Mouse (Mus musculus) embryo, embryonic 10 days (tissue): ENCODE results near the gene Anxa1.

ENCODE experiments used
- DNase-seq: peaks from one replicate; pipeline ENCODE4 v3.0.0-alpha.2; 2015; ENCODE audit warnings: low spot score

Gene Anxa1

GRCm38 (mm10) chr19:20381207-20381752 is 9.5 kb downstream of the Anxa1 start:
- no peak for DNase-seq

DNA sequence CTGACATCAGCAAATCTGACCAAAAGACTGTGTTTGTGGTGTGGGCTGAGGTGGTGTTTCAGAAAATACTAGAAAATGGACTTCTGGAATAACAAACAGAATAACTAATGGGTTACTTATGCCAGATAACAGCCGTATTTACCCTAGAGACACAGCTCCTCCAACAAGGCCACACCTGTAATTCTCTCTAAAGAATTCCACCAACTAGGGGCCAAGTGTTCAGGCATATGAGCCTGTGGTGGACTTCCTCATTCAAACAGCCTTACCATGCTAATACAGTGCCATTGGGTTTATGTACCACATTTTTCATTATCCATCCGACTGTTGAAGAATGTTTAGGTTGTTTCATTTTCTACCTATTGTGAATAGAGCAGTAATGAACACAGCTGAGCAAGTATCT is 20.6 kb downstream of the Anxa1 start:
- DNase-seq = no peak

DNA sequence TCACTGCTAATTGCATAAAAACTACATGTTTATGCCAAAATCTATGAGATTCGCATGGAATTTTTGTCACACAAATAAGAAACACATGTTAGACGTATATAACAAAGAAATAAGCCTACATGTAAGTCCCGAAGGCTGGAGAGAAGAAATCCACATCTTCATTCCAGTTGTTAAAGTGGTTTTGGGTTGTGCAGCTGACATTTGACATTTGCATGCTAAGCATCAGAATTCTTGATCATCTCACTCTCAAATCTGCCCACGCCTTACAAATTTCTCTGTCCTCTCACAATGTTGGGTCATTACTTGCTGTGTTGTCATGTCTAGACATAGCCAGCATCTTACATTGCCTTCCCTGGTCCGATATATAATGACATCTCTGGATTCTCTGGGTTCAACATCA is 24.2 kb downstream of the Anxa1 start:
- DNase-seq = no peak

GRCm38 (mm10) chr19:20366010-20366409 is 24.7 kb downstream of the Anxa1 start:
- DNase-seq = no peak

DNA sequence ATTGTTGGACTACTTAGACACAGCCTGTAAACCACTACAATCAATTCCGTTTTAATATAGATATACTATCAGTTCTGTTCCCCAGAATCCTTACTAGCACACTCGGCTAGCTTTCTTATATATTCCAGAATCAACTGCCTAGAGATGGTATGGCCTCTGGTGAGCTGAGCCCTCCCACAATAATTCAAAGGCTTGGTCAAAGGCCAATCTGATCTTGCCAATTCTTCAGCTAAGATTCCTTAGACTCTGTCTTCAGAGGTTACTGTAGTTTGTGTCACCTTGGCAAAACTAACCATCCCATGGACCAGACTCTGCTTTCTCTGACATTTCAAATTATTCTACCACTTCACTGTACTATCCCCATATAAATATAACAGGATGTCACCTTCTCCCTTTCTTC is 25.4 kb downstream of the Anxa1 start:
- no peak for DNase-seq

DNA sequence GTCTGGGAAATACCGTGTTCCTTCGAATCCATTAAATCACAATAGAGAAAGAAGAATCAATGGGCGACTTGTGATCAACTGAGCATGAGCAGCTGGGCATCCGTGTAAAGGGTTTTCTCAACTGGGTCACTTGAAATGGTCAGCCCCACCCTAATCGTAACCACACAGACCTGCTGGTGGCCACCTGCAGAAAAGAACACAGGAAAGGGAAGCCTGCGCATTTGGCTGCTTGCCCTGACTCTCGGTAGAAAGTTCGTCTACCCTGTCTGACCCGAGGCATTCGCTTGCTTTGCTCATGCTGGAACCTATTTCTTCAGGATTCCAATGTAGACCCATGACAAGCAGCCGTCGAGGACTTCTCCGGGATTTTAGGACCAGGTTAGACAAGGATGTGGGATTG is 25.8 kb downstream of the Anxa1 start:
- DNase-seq = no peak

GRCm38 (mm10) chr19:20363221-20363620 is 27.5 kb downstream of the Anxa1 start:
- DNase-seq = peak; percentile 52

DNA sequence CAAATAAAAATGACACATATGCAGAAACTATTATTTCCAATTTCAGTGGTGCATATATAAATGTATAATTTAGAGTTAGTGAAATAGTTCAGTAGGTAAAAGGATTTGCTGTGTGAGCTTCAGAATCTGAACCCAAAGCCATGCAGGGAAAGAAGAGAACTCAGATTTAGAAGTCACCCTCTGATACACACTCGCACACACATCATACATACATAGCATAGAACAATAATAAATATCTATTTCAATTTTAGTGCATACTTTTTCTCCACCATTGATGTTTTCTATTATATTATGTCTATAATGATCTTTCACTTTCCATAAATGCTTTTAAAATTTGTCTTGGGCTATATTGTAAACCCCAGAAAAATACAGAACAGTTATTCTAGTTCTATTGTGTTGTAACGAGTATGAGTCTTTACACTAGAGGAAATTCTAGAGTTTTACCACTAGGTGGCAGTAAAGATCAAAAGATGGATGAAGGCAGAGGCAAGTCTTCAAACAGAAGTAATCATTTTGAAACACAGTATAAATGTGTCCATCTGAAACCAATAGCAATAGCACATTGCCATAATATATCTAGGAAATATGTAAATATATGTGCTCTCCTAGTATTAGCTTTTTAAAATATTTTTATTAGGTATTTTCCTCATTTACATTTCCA is 28.7 kb downstream of the Anxa1 start:
- peak; percentile 69 for DNase-seq

- no peak for DNase-seq
These were observed 32.1 kb downstream of the Anxa1 start for GRCm38 (mm10) chr19:20358679-20359078.

- DNase-seq = peak; percentile 89
These were observed 45.3 kb downstream of the Anxa1 start for GRCm38 (mm10) chr19:20345317-20345917.

- DNase-seq = peak; percentile 85
These were observed 46.0 kb downstream of the Anxa1 start for GRCm38 (mm10) chr19:20344511-20345316.

- DNase-seq = no peak
These were observed 46.7 kb downstream of the Anxa1 start for GRCm38 (mm10) chr19:20344052-20344451.
